Mouse (Mus musculus) ES-E14 (cell line): ENCODE data around the gene Wdfy4.

Source experiments
- HCFC1 ChIP-seq: IDR thresholded peaks from 2 replicates; pipeline ENCODE4 v1.6.1; 2012; ENCODE audit warnings: low read length, inconsistent platforms, borderline replicate concordance; ENCODE audit not compliant: insufficient read depth
- MAFK ChIP-seq: IDR thresholded peaks from 2 replicates; pipeline ENCODE4 v1.6.1; 2014; ENCODE audit warnings: mild to moderate bottlenecking, low read depth, low read length, inconsistent platforms; ENCODE audit not compliant: insufficient read depth
- ZC3H11A ChIP-seq: IDR thresholded peaks from 2 replicates; pipeline ENCODE4 v1.6.1; 2012; ENCODE audit warnings: low read depth, mild to moderate bottlenecking, inconsistent platforms, low read length, borderline replicate concordance

GRCm38 (mm10) chr14:33194241-33194640 is 8.9 kb upstream of the Wdfy4 start:
- TF ChIP-seq ZC3H11A: no peak
- TF ChIP-seq HCFC1: no peak
- TF ChIP-seq MAFK: no peak
